Mouse (Mus musculus) kidney, adult 18-20 months (tissue): ENCODE measurements around the gene Farp1.
"Not testable (repeated sequence)": the region's sequence is repeated elsewhere in the genome, so short reads cannot be mapped to it uniquely, and the experiment has no call there.

Experiments
- DNase-seq: peaks from one replicate; pipeline ENCODE4 v3.0.0; 2021

The Farp1 gene

DNA sequence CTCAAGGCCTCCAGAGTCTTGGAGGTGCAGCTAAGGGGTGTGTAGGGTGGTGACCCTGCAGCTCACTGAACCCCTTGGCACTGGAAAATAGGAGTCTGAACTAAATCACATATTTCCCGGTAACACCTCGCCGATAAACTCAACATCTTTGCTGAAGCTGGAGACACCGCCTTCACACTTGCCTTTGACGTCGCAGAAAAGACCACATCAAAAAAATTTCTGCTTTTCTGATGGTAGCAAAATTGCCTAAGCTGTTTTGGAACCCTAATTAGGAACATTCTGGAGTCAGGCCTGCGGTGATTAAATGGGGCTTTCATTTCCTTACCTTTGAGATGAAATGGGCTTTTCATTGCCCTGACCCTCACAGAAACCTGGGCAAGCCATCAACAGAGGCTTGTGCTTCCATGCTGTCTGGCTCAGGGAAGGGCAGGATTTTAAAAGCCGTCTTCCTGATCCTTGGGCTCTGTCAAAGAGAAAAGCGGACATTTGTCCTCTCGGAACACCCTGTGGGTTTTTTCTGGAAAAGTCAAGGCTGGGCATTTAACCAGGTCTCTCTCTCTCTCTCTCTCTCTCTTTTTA, 72.8 kb downstream of the Farp1 start:
- no peak for DNase-seq

DNA sequence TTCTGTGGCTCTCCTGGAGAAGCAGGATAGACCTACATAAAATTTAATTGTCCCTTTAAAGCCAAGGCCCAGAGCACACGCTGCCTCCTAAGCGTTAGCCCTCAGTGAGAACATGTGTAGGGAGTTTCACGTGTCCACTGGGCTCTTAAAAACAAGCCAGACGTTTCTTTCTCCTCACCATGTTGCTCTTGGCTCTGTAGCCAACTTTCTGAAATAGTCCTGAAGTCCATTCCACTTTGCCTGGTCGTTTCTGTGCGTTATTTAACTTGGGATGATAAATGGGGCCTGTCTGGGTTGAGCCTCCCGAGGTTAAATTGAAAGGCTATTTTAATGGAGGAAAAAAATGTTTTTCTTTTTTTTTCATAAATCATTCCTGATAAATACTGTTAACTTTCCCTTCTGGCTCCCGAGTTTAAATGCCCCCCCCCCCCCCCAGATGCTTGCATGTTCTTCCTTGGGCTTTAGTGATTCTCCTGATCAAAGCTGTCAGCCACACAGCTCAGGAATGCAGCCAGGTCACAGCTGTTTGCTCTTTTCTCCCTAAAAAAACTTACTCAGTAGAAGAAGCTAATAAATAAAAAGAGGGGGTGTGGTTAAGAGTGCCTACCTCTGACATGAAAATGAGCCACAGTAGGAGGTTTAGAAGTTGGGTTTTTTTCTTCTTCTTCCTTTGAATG, 73.6 kb downstream of the Farp1 start:
- DNase-seq, result peak; percentile 59

DNA sequence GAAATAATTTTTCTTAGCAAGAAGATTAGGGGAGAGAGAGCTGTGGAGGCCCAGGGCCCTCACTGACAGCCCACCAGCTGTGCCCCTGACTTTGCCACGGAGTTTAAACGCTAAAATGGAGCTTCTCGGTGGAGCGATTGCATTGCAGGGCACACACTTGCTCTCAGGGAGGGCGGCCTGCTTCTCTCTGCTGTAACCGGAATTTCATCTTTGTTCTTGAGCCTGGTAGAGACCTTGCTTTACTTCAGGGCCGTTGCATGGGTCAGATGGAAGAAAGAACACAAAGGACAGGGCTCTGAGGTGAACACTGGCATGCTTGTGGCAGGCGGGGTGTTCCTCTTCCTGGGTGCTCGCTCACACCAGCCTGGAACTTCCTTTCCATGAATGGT, 74.1 kb downstream of the Farp1 start:
- peak; percentile 53 for DNase-seq

DNA sequence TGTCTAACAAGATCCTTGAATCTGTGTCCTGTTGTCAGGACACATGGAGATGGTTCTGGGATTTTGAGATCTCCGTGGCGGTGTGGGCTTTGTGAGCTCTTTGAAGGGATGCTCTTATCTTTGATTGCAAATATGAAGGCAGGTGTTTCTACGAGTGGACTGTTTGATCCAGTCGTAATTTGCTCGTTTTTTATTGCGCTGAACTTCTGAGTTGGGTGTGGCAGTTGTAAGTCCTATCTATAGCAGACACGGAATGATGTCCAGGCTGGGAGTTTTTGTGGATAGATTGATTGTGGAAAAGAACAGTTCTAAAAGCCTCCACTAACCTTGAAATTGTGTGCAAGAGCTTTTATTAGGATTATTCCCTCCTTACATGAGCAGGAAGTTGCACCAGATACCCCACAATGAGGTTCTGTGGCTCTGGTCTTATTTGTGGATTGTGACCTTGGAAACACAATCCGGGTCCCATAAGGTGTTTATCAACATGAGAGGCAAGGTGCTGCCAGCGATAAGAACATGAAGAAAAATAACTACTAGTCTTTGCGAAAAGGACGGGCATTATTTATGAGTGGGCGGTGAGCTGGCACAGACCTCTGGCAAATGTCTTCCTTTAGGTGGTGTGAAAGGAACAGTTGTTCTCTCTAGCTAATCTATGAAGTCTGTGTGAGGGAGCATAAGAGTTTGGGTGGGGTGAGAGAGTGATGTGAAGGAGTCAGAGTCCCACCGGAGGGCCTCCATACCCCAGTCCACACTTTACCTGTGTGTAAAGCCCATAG, 75.7 kb downstream of the Farp1 start:
- DNase-seq, result no peak

DNA sequence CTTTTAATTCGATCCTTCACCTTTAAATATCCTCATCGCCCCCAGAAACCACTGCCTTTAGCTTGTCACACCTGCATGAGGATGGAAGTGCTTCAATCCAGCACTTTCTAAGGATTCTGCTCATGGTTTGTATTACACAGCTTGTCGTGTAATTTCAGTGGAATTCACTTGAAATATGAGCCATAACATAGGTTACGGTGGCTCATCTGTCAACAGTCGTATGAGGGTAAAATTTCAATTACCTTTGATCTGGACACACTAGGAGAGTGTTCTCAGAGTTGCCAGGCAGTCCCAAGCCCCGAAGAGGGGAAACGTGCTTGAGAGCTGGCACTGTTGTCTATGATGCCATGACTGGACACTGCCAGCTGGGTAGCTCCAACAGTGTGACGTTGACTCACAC, 77.1 kb downstream of the Farp1 start:
- DNase-seq, result no peak

DNA sequence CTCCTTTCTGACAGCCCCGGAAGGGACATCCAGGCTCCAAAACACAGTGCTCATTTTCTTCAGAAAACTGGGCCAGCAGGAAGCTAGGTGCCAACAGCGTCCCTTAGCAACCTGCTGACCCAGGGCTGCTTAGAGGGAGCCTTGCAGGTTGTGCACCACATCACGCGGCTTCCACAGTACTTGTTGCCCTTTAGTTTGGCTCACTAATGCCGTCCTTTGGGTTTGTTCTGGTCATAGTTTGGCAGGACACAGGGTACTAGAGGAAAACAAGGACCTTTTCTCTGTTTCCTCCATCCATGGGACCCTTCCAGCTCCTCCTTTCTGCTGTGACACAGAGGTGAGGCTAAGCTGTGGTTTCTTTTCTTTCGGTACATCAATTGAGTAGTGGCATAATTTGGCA, 78.8 kb downstream of the Farp1 start:
- DNase-seq, result peak; percentile 66

DNA sequence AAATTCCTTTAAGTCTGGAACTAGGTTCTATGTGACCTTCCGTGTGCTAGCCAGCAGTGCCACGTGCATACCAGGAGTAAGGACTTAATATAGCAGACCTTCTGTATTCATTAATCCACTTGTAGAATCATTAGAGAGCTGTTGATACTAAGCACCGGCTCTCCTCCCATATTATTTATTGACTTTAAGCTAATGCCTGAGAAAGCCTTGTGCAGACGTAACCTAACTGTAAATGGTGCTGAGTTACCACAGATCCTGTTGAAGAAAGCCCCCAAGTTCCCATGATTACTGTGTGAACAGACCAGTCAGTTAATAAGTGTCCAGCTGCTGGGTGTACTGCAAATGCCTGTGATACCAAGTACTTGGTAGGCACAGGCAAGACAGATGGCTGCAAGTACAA, 81.7 kb downstream of the Farp1 start:
- DNase-seq, result peak; percentile 53

DNA sequence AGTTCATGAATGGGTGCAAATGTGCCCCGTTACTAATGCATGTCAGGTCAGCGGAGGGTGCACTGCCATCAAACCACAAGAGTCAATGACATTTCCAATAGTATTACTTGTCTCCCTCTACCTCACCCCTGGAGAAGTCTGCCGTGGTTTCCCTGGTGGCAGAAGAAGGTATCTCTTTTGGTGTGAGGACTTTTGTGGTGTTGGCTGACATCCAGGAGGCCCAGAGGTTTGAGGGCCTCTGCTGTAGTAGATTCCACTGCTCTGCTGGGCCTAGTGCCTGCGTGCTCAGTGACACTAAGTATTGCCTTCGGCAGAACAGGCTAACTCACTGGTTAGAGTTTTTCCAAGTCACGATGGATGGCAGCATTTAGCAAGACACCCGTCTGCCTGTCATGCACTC, 83.9 kb downstream of the Farp1 start:
- no peak for DNase-seq

DNA sequence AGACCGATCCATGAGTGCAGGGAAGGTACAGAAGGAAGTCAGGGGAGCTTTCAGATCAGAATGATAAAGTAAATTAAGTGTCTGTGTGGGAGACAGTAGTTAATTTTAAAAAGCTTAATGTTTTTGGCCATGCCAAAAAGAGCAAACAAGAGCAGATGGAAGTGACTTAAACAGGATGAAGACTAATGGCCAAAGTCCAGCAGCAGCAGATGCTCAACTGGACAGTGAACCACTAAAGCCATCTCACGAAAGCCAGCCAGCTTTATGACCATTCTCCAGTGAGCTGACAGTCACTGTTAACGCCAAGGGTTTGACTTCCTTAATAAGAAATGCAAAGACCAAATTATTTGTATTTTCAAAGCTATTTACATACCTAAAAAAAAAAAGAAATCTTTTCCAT, 86.7 kb downstream of the Farp1 start:
- DNase-seq, result no peak

DNA sequence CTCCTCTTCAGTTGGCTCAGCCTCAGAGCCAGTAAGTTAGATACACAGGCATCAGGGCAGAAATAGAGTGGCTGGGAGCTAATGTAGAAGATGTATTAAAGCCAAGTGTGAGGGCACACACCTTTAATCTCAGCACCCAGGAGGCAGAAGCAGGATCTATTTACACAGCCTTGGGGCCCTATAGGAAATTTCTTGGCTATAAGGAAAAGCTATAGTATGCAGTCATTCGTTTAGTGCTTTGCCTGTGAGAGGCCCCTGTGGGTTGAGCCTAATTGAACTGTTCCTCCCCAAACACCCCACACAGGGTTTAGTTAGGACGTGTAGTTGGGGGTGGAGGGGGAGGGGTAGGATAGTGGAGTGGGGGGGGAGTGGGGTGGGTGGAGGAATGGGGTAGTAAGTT, 87.9 kb downstream of the Farp1 start:
- DNase-seq, result no peak

DNA sequence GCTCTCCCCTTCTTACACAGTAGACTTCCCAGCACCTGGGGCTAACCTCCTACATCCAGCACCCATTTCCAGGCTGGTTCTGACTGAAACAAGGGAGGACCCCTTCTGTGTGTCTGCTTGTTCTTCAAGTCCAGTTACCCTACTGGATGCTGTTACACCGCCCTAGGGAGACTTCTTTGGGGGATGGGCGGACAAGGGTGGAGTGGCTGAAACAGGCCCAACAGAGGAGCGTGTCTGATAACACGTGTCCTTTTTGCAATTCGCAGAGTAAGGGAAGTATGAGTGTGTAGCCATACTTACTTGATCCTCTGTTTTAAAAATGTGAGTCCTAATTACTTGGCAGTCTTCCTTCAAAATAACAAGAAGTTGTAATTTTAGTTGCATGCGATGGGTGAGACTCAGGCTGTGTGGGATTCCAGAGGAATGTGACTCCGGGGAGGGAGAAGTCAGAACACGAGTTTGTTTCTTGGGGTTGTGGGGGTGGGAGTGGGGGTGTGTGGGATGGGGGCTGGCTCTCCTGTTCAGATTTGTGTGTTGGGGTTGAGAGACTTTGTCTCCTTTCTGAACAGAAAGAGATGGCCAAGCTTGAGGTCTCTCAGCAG, 89.5 kb downstream of the Farp1 start:
- no peak for DNase-seq

DNA sequence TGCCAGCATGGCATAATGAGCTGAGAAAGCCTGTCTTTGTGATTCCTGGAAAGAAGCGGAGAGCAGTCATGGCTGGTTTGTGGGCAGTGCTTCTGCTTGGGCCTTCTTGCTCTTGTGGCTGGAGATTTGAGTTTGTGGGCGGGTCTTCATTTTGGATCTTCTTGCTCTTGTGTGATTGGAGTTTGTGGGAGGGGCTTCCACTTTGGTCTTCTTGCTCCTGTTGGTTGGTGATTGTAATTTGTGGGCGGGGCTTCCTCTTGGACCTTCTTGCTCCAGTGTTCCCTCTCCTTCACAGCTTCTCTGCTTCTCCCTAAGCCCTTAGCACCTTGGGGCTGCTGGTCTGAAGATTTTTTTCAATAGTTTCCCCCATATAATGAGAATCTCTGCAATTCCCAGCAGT, 90.7 kb downstream of the Farp1 start:
- no peak for DNase-seq

DNA sequence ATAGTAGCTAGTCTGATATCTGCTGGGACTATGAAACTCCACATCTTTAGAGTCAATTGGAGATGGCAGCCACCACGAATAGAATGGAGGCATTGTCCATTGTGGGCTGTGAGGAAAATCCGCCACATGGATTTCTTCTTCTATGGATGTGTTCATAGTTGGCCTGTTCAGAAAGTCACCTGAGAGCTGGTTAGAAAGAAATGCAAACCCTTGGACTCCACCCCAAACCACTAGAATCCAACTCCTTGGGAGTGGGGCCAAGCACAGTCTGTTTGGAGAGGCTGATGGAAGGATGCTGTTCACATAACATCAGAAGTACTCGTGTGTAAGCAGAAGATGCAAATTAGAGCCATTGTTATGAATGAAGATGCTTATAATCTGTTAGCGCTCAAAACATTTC, 91.3 kb downstream of the Farp1 start:
- DNase-seq, result no peak

DNA sequence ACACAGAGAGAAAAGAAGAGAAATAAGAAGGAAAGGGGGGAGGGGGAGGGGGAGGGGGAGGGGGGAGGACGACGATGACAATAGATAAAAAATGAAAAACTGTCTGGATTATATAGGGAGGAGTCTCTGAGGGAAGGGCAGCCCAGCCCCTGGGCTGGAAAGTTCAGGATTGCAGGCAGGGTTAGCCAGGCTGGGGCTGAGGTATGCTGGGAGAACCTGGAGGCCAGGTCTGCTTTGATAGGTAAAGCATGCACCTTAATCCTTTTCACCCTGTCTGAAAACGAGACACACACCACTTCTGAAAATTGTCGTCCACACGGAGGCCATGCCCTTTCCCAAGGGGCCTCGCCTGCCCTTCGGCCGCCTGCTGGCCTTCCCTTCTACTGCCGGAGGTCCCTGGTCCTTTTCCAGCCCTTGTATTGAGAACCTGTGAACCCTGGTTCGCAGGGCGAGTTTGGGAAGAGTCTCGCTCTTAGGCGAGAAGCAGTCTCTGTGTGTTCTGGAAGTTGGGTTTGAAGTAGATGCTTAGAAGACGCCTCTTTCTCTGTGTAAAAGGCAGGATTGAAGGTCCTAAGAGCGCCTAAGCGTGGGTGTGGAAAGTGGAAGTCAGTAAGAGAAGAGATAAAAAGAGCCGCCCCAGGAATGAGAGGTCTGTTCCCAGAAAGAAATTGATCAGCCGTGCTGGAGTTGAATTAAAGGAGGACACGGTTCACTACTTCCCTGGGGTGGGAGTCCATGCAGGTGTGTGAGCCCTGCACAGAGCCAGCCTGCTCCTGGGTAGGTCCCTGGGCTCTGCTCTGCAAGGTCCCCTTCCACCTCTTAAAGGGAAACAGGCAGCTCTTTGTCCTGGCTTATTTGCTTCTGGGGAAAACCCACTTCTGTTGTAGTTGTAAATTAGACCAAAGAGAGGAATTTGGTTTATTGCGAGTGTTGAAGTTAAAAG, 94.1 kb downstream of the Farp1 start:
- DNase-seq, result no peak

DNA sequence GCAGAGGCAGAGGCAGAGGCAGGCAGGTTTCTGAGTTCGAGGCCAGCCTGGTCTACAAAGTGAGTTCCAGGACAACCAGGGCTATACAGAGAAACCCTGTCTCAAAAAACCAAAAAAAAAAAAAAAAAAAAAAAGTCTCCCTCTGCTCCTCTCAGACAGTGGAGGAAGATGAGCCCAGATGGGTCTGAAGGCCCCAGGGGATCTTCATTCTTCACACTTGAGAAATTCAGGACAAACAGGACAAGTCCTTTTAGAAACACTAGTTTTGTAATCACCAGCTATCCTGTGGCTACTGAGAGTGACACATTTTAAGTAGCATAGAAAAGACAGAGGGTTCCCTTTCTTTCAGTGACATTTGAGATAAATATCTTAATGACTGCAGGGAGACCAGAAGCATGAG, 95.4 kb downstream of the Farp1 start:
- DNase-seq, result not testable (repeated sequence)

DNA sequence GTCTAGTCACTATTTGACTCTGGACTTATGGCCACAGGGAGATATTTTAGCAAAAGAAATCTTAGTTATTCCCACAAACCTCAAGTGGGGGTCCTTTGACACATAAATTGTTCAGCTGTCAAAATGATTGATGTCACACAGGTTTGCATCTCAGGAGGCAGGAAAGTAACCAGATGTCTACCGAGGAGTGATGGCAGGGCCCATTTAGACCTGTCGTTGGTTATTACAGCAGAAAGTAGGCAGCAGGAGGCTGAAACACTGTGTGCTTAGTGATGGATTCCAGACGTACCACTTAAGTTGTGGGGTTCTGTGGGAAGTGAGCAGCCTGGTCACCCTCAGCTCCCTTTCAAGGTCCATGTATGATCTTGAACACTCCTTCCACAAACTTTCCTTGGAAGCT, 99.4 kb downstream of the Farp1 start:
- no peak for DNase-seq

DNA sequence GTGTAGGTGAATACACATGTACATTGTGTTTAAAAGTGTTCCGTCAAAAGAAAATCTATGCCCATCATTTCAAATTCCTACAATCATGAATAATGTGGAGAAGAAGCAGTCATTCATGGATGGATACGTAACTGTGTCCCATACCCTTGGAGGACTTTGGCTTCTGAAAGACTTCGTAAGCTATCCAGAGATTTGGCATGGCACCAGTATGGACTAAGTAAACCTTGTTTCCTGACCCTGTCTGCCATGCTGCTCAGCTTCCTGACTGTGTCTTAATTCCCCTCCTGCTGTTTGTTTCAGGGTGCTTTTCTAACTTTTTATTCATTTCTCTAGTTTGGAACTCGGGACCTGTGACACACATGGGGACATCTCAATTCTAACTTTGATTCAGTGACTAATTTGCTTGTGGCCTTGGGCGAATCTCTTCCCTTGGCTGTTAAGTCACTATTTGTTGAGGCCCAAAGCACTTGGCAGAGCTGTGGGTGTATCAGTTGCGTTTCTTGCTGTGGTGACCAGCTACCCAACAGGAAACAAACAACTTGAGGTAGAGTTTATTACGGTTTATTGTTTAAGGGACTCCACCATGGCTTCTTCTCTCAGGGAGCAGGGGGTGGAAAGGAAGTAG, 108.9 kb downstream of the Farp1 start:
- peak; percentile 23 for DNase-seq

DNA sequence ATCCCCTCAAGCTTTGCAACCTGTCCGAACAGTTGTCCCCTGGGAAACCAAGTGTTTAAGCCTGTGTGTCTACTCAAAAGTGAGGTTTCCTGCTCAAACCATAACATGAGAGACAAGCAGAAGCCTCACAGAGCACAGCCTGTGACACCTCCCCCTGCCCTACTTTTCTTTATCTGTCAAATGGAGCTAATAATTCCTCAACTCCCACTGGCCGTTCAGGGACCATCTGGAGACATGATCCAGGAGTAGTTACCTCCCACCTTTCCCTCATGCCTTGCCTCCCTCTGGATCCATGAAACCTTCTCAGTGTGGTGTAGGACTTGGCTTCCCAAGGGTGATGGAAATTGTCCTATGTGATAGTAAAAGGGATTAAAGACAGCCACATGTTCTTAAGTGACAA, 109.5 kb downstream of the Farp1 start:
- no peak for DNase-seq

DNA sequence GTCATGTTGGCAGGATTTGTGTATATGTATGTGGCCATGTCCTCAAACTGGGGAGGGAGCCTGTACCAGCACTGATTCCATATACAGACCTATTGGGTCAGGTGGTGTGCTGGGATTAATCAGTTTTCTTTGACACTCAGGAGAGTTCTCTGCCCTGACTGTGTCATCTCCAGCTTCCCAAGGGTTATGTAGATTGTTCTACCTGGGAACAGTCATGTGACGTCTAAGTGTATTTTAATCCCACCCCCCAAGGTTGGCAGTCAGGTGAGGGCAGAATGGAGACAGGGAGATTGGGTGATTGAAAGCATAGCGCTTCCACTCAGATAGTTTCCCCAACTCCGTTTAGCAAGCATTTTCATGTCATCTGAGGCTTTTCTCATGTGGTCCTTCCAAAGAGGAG, 110.3 kb downstream of the Farp1 start:
- DNase-seq, result peak; percentile 49

DNA sequence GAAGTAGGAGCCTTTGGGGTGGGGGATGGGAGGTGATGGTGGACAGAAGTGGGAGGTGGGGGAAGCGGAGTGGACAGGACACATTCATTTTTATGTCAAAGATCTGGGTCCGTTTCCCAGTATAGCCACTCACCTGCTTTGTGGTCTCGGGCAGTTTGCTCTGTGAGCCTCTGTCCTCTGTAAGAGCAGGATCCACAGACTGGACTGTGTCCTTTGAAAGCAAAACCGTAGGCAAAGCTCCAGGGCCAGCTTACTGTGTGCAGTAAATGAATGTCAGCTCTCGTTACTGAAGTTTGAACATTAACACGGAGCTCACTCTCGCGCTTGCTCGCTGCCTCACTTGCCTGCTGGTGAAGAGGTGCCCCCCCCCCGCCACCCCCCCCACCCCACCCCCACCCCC, 110.7 kb downstream of the Farp1 start:
- DNase-seq, result peak; percentile 82

DNA sequence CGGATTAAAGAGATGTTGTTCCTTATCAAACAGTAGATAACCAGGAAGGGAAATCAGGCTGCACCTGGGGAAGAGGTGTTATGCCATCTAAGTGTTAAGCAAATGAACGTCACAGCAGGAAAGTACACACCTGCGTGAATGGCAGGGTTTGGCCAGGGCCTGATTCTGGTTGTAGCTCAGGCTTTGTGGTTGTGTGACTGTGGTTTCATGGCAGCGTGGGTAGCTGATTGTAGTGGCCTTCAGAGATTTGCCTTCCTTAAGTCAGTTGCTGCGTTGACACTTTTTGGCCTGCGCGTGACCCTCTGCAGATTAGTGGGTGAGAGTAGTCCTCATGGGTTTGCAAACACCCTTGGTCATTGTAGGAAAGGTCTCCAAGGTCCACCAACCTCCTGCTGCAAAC, 111.2 kb downstream of the Farp1 start:
- DNase-seq, result peak; percentile 58

DNA sequence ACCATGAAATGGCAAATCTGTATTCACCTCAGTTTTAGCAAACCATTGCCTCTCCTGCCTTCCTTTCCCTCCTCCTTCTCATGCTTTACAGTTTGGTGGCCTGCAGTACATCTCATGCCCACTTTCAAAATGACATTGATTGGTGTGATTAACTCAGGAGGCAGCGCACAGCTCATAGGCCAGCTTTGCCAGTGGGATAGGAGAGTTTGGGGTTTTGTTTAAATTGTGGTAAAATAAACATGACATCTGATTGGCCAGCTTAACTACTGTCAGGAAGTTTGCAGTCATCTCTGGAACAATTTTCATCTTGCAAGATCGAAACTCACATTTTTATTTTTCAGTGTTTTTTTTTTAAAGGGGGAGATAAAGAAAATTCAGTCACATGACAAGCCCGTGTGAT, 112.0 kb downstream of the Farp1 start:
- DNase-seq, result no peak
